Mouse (Mus musculus) heart, embryonic 13.5 days (tissue): ENCODE measurements around the gene Agl. TPM values are rescaled to one million over a fixed set of nuclear protein-coding genes. Genes with fewer than 3 reads are reported as not detected.
A peak's percentile ranks its signal among the peaks of the same experiment; 100 is the strongest.
"Not testable (repeated sequence)": the region's sequence is repeated elsewhere in the genome, so short reads cannot be mapped to it uniquely, and the experiment has no call there.

Experiments
- ATAC-seq: fragments of 200-750 bp; cut with Nextera tagmentation; 2 replicates; pipeline ENCODE4 v1.8.0; 2017; ENCODE audit warnings: moderate TSS enrichment; ENCODE audit not compliant: insufficient number of reproducible peaks, low FRiP score, low TSS enrichment; ENCODE audit errors: extremely low read depth
- H3K27ac ChIP-seq: fragments of 300-500 bp; sonication (generic); replicated peaks from 2 replicates; pipeline ENCODE4 v1.5.1; 2015; ENCODE audit warnings: moderate library complexity, mild to moderate bottlenecking, inconsistent platforms
- H3K27me3 ChIP-seq: fragments of 300-500 bp; sonication (generic); replicated peaks from 2 replicates; pipeline ENCODE4 v1.6.1; 2015; ENCODE audit warnings: mild to moderate bottlenecking, inconsistent platforms
- H3K36me3 ChIP-seq: fragments of 300-500 bp; sonication (generic); 2 replicates; pipeline ENCODE4 v1.6.1; 2015; ENCODE audit warnings: mild to moderate bottlenecking, inconsistent platforms
- H3K4me1 ChIP-seq: fragments of 300-500 bp; sonication (generic); 2 replicates; pipeline ENCODE4 v1.6.1; 2015; ENCODE audit warnings: inconsistent platforms
- H3K4me2 ChIP-seq: fragments of 300-500 bp; sonication (generic); 2 replicates; pipeline ENCODE4 v1.6.1; 2015; ENCODE audit warnings: inconsistent platforms, mild to moderate bottlenecking, moderate library complexity
- H3K4me3 ChIP-seq: fragments of 300-500 bp; sonication (generic); 2 replicates; pipeline ENCODE4 v1.5.1; 2015; ENCODE audit warnings: moderate library complexity, mild to moderate bottlenecking, inconsistent platforms
- H3K9ac ChIP-seq: fragments of 300-500 bp; sonication (generic); 2 replicates; pipeline ENCODE4 v1.6.1; 2015; ENCODE audit warnings: inconsistent platforms, mild to moderate bottlenecking, moderate library complexity
- H3K9me3 ChIP-seq: fragments of 300-500 bp; sonication (generic); 2 replicates; pipeline ENCODE4 v1.6.1; 2016; ENCODE audit warnings: inconsistent platforms
- WGBS: fragments of 180-500 bp; shearing (Covaris S2); methylation state at CpG from one replicate; pipeline ENCODE4 v1.1.7; 2015; ENCODE audit warnings: mixed read lengths; 5-methylcytosine and 5-hydroxymethylcytosine counted together
- polyA plus RNA-seq: library from polyadenylated mRNA; unstranded; fragments of >200 nt; fragmentation: Nextera tagmentation; extraction: Ambion mirVana; gene quantifications from 2 replicates; pipeline ENCODE4 v1.2.1, GENCODE M21; 2015

The Agl gene
- polyA plus RNA-seq, 1 experiment from 2014 or later = 44.3 TPM

GRCm38 (mm10) chr3:116815916-116816315 is 8.0 kb upstream of the Agl start:
- H3K36me3 ChIP-seq = no peaks in the 10 kb centered on the region
- 81% methylated on average over 4 of the region's 4 CpGs for WGBS
- no peak for ATAC-seq
- no peak overlapping the region for H3K27ac ChIP-seq
- H3K27me3 ChIP-seq = no peaks in the 10 kb centered on the region
- H3K4me3 ChIP-seq = no peak overlapping the region
- H3K9ac ChIP-seq = no peak overlapping the region
- no peak overlapping the region for H3K4me2 ChIP-seq
- peaks cover 12% of the 10 kb centered on the region for H3K4me1 ChIP-seq
- H3K9me3 ChIP-seq = no peaks in the 10 kb centered on the region

- H3K9ac ChIP-seq = no peak overlapping the region
- H3K4me2 ChIP-seq = no peak overlapping the region
- no peak overlapping the region for H3K4me3 ChIP-seq
- no peak for ATAC-seq
- H3K4me1 ChIP-seq = peaks cover 12% of the 10 kb centered on the region
- H3K27me3 ChIP-seq = no peaks in the 10 kb centered on the region
- H3K9me3 ChIP-seq = no peaks in the 10 kb centered on the region
- H3K36me3 ChIP-seq = no peaks in the 10 kb centered on the region
- 74% methylated on average over 6 of the region's 6 CpGs for WGBS
- no peak overlapping the region for H3K27ac ChIP-seq
Observed at GRCm38 (mm10) chr3:116815305-116815797, 7.4 kb upstream of the Agl start.

- 82% methylated on average over 2 of the region's 2 CpGs for WGBS
- no peak overlapping the region for H3K4me3 ChIP-seq
- no peak overlapping the region for H3K9ac ChIP-seq
- H3K4me2 ChIP-seq = no peak overlapping the region
- no peak overlapping the region for H3K27ac ChIP-seq
- H3K36me3 ChIP-seq = no peaks in the 10 kb centered on the region
- H3K9me3 ChIP-seq = no peaks in the 10 kb centered on the region
- H3K27me3 ChIP-seq = no peaks in the 10 kb centered on the region
- H3K4me1 ChIP-seq = peaks cover 19% of the 10 kb centered on the region
- no peak for ATAC-seq
Observed at GRCm38 (mm10) chr3:116812946-116813345, 5.0 kb upstream of the Agl start.

GRCm38 (mm10) chr3:116810351-116810750 is 2.4 kb upstream of the Agl start:
- WGBS = 79% methylated on average over 6 of the region's 6 CpGs
- H3K27ac ChIP-seq, H3K27me3 ChIP-seq, H3K36me3 ChIP-seq, H3K4me3 ChIP-seq, H3K9ac ChIP-seq, ATAC-seq, H3K4me2 ChIP-seq, H3K9me3 ChIP-seq: not testable (repeated sequence)
- peaks cover 24% of the 10 kb centered on the region for H3K4me1 ChIP-seq

GRCm38 (mm10) chr3:116809221-116809620 is 1.3 kb upstream of the Agl start:
- H3K27ac ChIP-seq = no peak overlapping the region
- H3K4me2 ChIP-seq = peak overlapping the region; percentile 85
- peaks cover 7% of the 10 kb centered on the region; the same call in 1 of the 2 replicates for H3K36me3 ChIP-seq
- WGBS = 89% methylated on average over 6 of the region's 6 CpGs
- peaks cover 32% of the 10 kb centered on the region for H3K4me1 ChIP-seq
- no peaks in the 10 kb centered on the region for H3K27me3 ChIP-seq
- no peak overlapping the region for H3K4me3 ChIP-seq
- no peak for ATAC-seq
- H3K9me3 ChIP-seq = no peaks in the 10 kb centered on the region
- no peak overlapping the region for H3K9ac ChIP-seq

- Histone ChIP-seq H3K36me3 (peaks cover 11% of the 10 kb centered on the region), H3K9ac (peak overlapping the region; percentile 89), H3K27me3 (no peaks in the 10 kb centered on the region), H3K4me2 (peak overlapping the region; percentile 85), H3K9me3 (no peaks in the 10 kb centered on the region), H3K4me3 (peak overlapping the region; percentile 71), H3K4me1 (peaks cover 27% of the 10 kb centered on the region), H3K27ac (peak overlapping the region; percentile 98)
- ATAC-seq = no peak
- WGBS = 61% methylated on average over 10 of the region's 10 CpGs
Observed at GRCm38 (mm10) chr3:116808507-116809217, 696 bp upstream of the Agl start.

- peaks cover 24% of the 10 kb centered on the region for H3K36me3 ChIP-seq
- no peaks in the 10 kb centered on the region for H3K9me3 ChIP-seq
- peaks cover 46% of the 10 kb centered on the region for H3K4me1 ChIP-seq
- H3K4me3 ChIP-seq = peak overlapping the region; percentile 71
- peak overlapping the region; percentile 85 for H3K4me2 ChIP-seq
- H3K27me3 ChIP-seq = no peaks in the 10 kb centered on the region
- H3K9ac ChIP-seq = peak overlapping the region; percentile 89
- H3K27ac ChIP-seq = no peak overlapping the region; the same call in 1 of the 2 replicates
- 58% methylated on average over 3 of the region's 3 CpGs for WGBS
- ATAC-seq = no peak
Observed at GRCm38 (mm10) chr3:116805866-116806265, 2.1 kb downstream of the Agl start.

- Histone ChIP-seq H3K27me3 (no peaks in the 10 kb centered on the region), H3K4me1 (peaks cover 51% of the 10 kb centered on the region), H3K4me3 (peak overlapping the region; percentile 28), H3K9me3 (no peaks in the 10 kb centered on the region), H3K36me3 (peaks cover 27% of the 10 kb centered on the region), H3K27ac (peak overlapping the region; percentile 41; the same call in 1 of the 2 replicates), H3K9ac (peak overlapping the region; percentile 42), H3K4me2 (peak overlapping the region; percentile 85)
- ATAC-seq = no peak
- WGBS = 55% methylated on average over 6 of the region's 6 CpGs
Observed at GRCm38 (mm10) chr3:116804746-116805285, 3.1 kb downstream of the Agl start.

GRCm38 (mm10) chr3:116801755-116802154 is 6.2 kb downstream of the Agl start:
- H3K27ac ChIP-seq = peak overlapping the region; percentile 78
- peak overlapping the region; percentile 14; the same call in 1 of the 2 replicates for H3K4me3 ChIP-seq

GRCm38 (mm10) chr3:116798821-116799510 is 9.0 kb downstream of the Agl start:
- Histone ChIP-seq H3K9me3 (no peaks in the 10 kb centered on the region), H3K9ac (no peak overlapping the region), H3K4me2 (no peak overlapping the region), H3K4me1 (peaks cover 34% of the 10 kb centered on the region), H3K4me3 (no peak overlapping the region), H3K27ac (0 out of 2 replicates have a peak overlapping the region, but pooled peaks have one; percentile 1), H3K27me3 (no peaks in the 10 kb centered on the region), H3K36me3 (peaks cover 57% of the 10 kb centered on the region)
- no peak for ATAC-seq
- 56% methylated on average over 4 of the region's 4 CpGs for WGBS

More at GRCm38 (mm10) chr3:116801755-116802154, 6.2 kb downstream of the Agl start:
- no peak for ATAC-seq
- Histone ChIP-seq H3K36me3 (peaks cover 49% of the 10 kb centered on the region), H3K9ac (no peak overlapping the region), H3K9me3 (no peaks in the 10 kb centered on the region), H3K4me1 (peaks cover 51% of the 10 kb centered on the region), H3K4me2 (peak overlapping the region; percentile 55), H3K27me3 (no peaks in the 10 kb centered on the region)
- 21% methylated on average over 8 of the region's 8 CpGs for WGBS

GRCm38 (mm10) chr3:116788851-116789250 is 19.1 kb downstream of the Agl start:
- Histone ChIP-seq H3K4me3 (no peak overlapping the region), H3K27ac (no peak overlapping the region), H3K9ac (no peak overlapping the region), H3K9me3 (no peaks in the 10 kb centered on the region), H3K4me1 (no peaks in the 10 kb centered on the region), H3K4me2 (no peak overlapping the region), H3K27me3 (no peaks in the 10 kb centered on the region), H3K36me3 (peaks cover 90% of the 10 kb centered on the region)
- ATAC-seq = no peak
- 81% methylated on average over 5 of the region's 5 CpGs for WGBS
